Mouse (Mus musculus) frontal cortex, postnatal 25 days (tissue): ENCODE measurements around the gene Epsti1.
"Not testable (repeated sequence)": the region's sequence is repeated elsewhere in the genome, so short reads cannot be mapped to it uniquely, and the experiment has no call there.

Experiments used
- DNase-seq, 2 experiments: peaks; one replicate each; pipeline ENCODE4 v3.0.0; 2022; ENCODE audit warnings: low spot score in 2 of 2

Gene Epsti1

DNA sequence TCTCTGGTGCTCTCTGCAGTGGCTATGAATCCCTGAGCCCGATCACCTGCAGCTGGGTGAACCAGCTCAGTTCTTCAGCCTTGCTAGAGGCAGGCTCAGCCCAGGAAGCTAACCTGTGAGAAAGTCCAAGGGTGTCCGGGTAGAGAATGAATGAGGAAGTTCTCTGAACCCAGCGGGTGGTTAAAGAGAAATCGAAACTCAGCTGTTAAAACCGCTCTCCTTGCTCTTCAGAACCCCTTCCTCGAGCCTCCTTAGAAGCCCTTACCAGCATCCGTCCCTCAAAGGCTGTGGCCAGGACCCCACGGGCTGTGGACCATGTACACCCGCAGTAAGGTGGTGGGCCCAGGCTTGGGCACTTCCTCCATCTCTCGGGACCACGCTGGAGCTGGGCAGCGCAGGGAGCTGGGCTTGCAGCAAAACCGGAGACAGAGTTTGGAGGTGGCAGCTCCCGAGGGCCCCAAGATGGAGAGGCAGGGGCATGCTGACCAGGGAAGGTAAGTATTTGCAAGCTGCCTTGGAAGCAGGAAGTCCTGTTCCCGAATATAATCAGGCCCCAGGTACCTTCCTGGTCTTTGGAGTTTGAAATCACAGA, at the start of gene Epsti1:
TSS of gene Epsti1 (plus strand) at position 69 of the 592 bp plus-strand sequence.
- DNase-seq, result no peak

DNA sequence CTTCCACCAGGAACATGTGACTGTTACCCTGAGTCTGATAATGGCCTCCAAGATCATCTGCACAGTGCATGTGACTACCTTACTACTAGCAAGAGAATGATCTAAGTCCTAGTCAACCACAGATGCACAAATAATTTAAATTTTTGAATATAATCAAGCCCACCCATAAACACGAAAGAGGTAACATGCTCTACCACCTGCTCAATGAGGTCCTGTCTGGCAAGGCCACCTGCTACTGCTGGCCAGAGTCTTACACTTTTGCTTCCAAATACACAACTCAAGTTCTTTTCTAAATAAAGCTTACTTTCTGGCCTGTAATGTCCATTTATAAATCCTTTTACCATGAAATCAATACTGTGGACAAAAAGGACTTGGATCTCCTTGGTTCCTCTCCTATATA, 44.1 kb upstream of the Epsti1 start:
- DNase-seq, result no peak

DNA sequence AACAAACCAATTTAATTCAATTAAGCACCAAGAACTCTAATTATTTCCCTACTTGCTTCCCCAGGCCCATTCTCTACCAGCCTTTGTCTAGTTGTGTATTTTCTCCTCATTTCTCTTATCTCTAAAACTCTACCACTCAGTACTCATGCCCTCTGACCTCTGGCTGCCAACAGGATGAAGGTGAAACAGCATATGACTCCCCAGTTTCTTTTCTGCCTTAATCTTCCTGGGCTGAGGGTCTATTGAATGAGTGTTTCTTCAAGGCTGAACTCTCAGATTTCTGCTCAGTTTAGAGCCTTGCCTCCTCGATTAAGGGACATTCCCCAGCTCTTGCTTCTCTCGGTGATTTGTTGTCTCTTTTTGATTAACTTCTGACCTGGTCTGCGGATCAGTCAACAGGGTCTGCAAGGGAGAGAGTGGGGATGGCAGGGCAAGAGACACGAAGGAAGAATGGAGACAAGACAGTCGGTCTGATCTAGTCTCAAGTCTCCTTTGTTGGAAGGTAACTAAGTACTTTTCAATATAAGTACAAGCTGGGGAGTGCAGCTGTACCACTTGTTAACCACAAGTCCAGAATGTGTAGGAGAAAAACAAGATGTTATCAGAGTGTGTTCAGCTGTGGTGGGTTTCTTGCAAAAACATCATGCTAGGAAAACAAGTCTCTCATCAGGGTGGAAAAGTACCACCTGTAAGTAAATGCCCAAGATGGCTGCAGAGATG, 43.0 kb upstream of the Epsti1 start:
- DNase-seq, result no peak

DNA sequence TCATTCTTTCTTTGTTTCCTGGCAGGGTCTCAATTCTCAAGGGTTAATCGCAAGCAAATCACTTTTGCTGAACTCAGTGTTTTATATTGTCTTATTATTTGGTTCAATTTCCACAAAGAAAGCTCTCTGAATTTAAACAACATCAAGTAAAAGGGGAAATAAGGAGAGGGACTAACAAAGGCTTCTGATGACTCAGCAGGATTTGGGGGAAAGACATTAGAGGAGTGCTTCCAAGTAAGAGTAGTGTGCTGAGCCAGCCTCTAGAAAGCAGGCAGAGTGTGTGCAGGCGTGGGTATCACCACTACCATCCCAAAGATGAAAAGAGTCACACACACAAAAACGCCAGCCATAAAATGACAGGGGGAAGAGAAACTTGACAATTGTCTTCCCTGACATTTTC, 40.0 kb upstream of the Epsti1 start:
- DNase-seq, result no peak

DNA sequence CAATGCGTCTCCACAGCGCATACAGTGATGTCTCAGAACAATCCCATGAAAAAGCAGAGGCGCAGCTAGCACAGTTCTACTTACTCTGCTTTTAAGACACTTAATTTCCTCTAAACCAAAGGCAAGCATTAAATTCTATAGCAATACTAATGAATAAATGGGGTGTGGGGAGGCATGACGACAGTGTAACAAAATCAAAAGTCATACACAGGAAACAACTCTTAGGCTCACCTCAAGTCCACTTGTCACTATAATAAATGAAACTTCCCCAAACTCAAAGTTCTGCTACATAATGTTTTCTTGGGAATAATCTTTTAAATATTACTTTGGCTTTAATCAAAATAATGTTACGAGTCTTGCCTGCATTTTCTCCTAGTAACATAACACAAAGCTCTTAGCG, 39.5 kb upstream of the Epsti1 start:
- no peak for DNase-seq

DNA sequence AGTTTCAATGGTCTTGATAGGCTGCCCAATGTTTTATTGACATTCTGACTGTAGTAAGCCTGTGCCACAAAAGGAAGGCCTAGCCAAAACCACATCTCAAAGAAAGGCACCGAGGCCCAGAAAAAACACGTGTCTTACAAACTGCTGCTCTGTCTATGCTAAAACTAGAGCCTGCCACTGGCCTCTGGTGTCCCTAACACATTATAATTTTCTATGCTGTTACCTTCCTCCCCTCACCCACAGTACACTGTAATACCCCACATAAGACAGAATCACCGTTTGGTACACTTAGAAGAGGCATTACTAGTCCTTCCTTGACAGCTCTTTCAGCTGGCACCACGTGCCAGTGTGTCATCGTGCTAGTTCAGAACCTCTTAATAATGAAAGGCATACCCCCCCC, 36.4 kb upstream of the Epsti1 start:
- DNase-seq, result no peak

DNA sequence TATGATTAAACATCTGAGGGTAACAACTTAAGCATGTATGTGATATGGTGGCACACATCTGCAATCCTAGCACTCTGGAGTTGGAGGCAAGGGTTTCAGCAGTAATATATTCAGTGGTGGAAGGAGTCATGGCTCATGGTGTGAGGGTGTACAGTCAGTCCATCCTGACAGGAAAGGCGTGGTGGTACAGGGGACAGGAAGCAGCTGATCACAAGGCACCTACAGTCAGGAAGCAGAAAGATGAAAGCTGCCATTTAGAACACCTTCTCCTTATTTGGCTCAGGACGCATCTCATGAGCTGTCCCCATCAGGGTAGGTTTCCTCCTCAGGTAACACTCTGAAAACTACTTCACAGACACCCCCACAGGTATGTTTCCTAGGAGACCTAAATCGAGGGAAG, 33.1 kb upstream of the Epsti1 start:
- no peak for DNase-seq

DNA sequence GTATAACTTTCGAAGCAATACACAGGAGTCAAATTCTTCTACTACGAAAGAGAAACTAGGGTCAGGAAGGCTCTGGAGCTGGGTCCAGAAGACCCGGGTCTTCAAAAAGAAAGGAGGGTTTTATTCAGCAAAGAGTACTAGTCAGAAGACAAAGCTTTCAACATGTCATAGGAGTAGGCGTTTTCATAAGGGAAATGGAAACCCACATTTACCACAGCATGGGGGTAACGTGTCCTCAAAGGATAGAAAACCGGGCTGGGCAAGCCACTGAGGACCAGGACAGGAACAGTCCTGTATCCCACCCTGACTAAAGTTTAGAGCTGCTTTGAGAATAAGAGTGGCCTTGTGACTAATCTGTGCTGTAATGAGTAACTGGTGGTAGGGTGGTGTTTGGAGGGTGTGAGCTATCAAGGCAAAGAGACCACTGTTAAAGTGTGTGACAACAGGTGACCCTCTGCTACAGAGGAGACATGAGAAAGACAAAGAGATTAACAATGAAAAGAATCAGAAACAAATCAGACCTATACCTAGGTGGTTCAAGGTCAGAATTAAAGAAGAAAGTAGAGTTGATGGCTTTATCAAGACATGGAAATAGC, 32.6 kb upstream of the Epsti1 start:
- no peak for DNase-seq

DNA sequence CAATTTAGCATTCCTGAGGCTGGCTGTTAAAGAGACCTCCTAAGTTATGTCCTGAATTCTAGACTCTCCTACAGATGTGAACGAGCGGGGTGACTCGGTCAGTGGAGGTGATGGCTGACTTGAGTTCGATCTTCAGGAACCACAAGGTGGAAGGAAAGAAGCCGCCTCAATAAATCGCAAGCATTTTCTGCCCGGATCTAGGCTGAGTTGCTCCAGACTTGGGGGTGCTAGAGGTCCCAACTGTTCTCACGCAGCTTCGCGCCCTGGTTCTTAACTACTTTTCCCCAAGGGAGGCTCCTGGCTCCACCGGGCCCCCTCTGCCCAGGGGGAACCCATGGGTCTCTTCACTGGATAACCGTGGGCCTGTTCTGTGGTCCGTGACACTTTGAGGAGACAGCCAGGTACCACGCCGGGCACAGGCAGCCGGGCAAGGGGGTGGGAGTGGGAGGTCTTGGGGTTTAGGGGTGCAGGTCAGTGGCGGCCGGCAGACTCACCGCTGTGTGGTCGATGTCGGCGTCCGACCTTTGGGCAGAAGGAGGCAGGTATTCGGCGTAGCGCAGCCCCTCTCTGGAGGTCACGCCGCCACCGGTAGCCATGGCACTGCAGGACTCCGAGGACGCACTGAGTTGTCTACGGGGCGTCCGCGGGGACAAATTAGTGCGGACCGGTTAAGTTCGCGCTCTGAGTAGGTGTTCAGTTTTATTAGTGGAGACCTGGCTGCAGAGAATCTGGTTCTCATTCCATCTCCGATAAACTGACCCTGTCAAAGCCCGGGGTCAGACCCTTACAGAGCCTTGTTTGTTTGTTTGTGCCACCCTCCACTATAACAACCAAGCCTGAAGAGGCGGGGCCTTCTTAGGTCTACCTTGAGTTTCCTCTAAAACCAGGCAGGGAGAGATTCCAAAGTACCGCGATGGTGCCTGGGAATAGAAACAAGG, 29.5 kb upstream of the Epsti1 start, which contains the start of gene Dnajc15:
TSS of gene Dnajc15 (minus strand) at position 822 of the 938 bp plus-strand sequence.
- peak; percentile 79 to 81 for DNase-seq

DNA sequence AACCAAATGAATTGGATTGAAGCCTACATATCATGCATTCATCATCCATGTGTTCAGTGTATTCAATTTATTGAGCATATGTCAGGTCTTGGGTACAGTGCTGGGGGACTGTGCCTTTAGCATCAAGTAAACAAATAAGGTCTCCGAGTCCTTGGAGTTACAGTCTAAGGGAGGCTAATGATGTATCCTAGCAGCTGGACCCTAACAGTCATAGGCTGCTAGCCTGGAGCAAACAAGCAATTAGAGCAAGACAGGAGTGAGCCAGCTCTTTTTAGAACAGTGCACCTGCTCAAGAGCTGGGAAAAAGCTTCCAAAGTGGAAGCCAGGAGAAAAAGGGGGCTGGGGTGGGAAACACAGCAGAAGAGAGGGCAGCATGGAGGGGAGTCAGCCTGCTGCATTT, 27.8 kb upstream of the Epsti1 start:
- DNase-seq, result no peak

DNA sequence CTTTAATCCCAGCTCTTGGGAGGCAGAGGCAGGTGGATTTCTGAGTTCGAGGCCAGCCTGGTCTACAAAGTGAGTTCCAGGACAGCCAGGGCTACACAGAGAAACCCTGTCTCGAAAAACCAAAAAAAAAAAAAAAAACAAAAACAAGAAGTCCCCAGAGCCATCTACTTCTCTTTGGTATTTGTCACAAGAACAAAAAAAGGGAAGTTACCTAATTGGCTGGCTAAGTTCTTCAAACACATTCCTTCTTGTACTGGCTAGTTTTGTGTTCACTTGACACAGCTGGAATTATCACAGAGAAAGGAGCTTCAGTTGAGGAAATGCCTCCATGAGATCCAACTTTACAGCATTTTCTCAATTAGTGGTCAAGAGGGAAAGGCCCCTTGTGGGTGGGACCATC, 26.2 kb upstream of the Epsti1 start:
- DNase-seq, result not testable (repeated sequence)

DNA sequence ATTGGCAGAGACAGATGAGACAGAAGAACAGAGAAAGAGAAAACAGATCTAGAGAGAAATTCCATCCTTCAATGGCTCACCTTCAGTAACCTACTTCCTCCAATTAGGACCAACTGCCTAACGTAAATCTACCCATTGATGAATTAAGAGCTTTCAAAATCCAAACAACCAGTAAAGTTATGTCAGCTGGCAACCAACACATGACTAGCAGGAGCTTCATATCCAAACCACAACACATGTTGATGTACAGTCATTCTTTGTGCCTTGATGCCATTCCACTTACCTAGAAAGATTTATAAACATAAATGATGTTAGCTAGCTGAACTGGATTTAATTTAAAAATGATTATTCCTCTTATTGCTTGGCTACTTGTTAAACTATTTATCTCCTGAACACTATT, 22.0 kb upstream of the Epsti1 start:
- no peak for DNase-seq

DNA sequence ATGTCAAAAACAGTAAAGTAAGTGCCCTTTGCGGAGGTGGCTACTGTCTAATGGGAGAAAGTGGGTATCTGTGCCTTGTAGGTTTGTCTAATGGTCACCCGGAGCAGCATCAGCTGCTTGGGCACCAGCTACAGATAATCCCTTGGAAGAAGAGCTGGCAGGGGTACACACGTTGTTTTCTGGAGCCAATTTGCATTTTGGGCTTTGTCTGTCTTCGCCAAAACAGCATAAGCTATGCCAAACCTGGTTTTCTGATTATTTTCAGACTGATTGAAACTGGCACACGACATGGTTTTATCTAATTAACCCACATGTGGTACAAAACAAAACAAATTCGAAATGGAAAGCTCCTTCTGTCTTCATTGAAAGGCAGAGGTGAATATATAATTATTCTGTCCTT, 21.4 kb upstream of the Epsti1 start:
- DNase-seq, result no peak

DNA sequence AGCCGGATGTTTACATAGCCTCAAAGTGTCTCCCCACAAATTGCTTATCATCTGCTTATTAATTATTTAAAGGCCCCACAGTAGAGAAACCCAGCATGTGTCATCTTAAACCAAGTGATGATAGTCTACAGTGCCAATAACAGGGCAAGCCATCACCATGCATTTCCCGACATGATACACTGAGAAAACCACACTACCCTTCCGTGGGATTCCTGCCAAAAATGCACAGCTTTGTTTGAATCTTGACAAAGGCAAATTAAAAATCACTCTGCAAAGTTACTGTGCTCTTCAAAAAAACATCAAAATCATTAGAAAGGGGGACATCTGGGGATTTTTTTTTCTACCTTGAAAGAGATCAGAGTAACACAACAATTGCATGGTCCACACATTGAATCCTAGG, 17.7 kb upstream of the Epsti1 start:
- DNase-seq, result no peak

DNA sequence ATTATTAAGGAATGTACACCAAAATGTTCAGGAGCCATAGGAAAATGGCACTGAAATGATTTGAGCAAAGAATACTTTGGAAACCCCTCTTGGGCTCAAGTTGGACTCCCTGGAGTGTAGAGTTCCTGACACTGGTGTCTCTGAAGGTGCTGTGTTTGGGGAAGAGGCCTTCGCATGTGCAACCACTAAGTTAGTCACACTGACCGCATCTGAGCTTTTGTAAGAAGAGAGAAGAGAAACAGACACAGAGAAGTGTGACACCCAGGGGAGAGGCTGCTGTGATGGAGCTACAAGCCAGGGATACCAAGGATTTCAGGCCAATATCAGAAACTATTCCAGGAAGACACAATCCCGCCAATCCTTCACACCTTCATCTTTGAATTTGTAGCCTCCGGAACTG, 17.1 kb upstream of the Epsti1 start:
- DNase-seq, result no peak

DNA sequence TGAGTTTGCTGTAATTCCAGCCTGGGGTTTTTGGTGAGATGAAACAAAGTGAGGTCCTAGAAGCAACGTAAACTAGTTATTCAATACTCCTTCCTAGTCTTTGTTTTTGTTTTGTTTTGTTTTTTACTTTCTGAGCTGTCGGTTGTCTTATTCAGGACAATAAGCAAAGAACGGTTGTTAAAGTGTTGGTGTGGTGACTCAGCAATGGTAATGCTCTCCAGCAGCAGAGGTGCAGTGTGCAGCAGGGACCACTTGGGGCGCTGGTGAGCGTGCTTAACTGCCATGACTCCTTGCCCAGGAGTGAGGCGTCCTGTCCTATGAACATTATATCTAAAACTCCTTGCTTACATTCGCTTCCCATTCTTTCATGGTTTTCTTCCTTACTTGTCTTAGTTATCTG, 14.1 kb upstream of the Epsti1 start:
- DNase-seq, result no peak

DNA sequence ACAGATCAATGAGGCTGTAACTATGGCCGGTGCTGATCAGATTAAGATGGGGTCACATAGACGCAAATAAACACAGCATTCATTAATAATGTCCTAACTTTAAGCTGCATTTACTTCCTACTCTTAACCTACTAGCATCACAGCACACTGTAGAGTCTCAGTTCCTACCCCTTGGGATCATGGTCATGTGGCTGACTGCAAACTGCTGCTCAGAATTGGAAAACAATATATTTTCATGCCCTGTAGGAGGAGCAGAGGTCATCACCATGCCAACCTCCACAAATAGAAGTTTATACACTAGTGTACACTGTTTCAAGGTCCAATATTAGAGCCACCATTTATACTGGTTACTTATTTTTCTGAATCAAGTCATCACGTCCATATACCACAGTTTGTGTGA, 8.1 kb upstream of the Epsti1 start:
- no peak for DNase-seq

DNA sequence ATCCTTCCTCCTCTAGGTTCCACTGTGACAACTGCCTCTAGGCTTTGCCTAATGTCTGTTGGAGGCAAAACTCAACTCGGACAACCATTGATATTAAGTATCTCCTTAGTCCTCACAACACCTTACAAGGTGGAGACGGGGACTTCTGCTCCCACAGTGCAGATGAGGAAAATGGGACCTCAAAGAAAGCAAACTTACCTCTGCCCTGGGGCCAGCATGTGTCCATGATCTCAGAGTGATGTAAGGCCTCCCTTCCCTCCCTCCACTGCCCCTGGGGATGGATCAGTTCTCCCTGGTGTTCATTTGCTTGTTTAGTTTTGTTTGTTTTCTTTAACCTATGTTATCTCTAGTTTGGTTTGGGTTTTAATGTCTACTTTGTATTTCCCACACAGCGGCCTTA, 1.5 kb upstream of the Epsti1 start:
- no peak for DNase-seq

DNA sequence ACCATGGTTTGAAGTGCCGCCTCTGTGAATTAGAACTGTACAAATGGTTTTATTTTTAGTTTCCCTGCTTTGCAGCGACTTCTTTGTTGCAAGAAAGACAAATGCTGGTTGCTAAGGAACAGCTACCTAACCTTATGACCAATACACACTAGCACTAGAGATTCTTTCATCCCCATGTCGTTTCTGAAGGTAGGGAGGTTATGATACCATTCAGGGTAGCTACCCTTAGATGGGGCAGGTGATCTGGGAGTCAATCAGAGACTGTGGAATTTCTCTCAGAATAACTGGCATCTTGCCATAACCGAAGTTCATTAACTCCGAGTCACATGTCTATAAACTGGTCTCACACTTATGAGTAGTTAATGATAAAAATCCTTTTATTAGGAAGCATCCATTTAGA, 1.4 kb downstream of the Epsti1 start:
- no peak for DNase-seq

DNA sequence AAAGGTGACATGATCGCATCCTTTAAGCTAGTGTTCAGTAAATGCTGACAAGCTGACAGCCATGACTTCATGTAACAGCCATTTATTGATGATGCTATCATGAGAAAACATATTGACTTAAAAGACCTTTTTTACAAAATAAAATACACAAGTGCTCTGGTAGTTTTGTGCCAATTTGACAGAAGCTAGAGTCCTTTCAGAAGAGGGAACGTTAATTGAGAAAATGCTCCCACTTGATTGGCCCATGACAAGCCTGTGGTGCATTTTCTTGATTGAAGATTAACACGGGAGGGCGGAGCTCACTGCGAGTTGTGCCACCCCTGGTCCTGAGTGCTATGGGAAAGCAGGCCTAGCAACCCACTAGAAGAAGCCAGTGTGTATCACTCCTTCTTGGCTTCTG, 2.5 kb downstream of the Epsti1 start:
- no peak for DNase-seq

DNA sequence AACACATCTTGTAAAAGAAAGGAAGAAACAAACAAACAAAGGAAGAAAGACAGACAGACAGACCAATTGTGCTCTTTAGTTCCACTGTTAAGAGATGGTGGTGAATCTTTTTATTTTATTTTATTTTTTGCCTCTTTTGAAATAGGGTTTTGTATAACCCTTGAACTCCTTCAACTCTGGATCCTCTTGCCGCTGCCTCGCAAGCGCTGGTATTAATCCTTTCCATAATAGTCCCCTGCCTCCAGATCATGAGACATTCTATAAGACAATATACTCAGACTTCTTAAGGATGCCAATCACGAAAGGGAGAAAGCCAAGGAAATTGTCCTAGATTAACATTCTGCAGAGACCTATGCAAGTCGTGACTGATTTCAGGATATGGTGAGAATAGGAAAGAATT, 11.7 kb downstream of the Epsti1 start:
- DNase-seq, result no peak

DNA sequence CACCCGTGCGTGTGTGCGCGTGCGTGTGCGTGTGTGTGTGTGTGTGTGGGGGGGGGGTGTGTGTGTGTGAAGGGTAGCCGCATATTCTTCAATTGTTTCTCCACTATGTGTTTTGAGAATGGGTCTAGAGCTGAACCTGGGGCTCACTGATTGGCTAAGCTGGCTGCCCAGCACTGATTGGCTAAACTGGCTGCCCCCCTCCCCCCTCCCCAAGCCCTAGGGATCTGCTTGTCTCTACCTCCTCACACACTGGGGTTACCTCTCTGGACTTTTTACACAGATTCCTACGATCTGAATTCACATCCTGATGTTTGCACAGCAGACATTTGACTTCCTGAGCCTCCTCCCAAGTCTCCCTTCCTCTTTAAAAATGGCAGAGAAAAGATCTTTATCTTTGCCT, 17.6 kb downstream of the Epsti1 start:
- no peak for DNase-seq
